Mouse (Mus musculus) urinary bladder, postnatal 14 days (tissue): ENCODE measurements around the gene Alg11.

Experiments used
- DNase-seq: peaks from one replicate; pipeline ENCODE4 v3.0.0; 2021; ENCODE audit warnings: low spot score

Gene Alg11

GRCm38 (mm10) chr8:22060446-22060889 is at the start of gene Alg11:
TSS of gene Alg11 (plus strand) at chr8:22060721.
- peak; percentile 98 for DNase-seq

GRCm38 (mm10) chr8:22013034-22013707 is 47.4 kb upstream of the Alg11 start:
- no peak for DNase-seq

- DNase-seq, result no peak
These were observed 42.8 kb upstream of the Alg11 start for GRCm38 (mm10) chr8:22017731-22018130.

- DNase-seq, result no peak
These were observed 41.0 kb upstream of the Alg11 start for GRCm38 (mm10) chr8:22019498-22019897.

GRCm38 (mm10) chr8:22022244-22022643 is 38.3 kb upstream of the Alg11 start:
- no peak for DNase-seq

GRCm38 (mm10) chr8:22025241-22025640 is 35.3 kb upstream of the Alg11 start:
- DNase-seq, result no peak

GRCm38 (mm10) chr8:22028973-22029372 is 31.5 kb upstream of the Alg11 start:
- DNase-seq, result no peak

GRCm38 (mm10) chr8:22030990-22031389 is 29.5 kb upstream of the Alg11 start:
- DNase-seq, result no peak

- DNase-seq, result no peak
These were observed 24.4 kb upstream of the Alg11 start for GRCm38 (mm10) chr8:22036137-22036536.

- DNase-seq, result no peak
These were observed 23.5 kb upstream of the Alg11 start for GRCm38 (mm10) chr8:22037022-22037421.

- peak; percentile 38 for DNase-seq
These were observed 20.9 kb upstream of the Alg11 start for GRCm38 (mm10) chr8:22039468-22040152.

- DNase-seq, result no peak
These were observed 20.4 kb upstream of the Alg11 start for GRCm38 (mm10) chr8:22040153-22040509.

GRCm38 (mm10) chr8:22042515-22042914 is 18.0 kb upstream of the Alg11 start:
- no peak for DNase-seq

GRCm38 (mm10) chr8:22043706-22044105 is 16.8 kb upstream of the Alg11 start:
- no peak for DNase-seq

GRCm38 (mm10) chr8:22047699-22048464 is 12.6 kb upstream of the Alg11 start:
- DNase-seq, result peak; percentile 60

GRCm38 (mm10) chr8:22054674-22055491 is 5.6 kb upstream of the Alg11 start:
- peak; percentile 5 for DNase-seq

GRCm38 (mm10) chr8:22055492-22055877 is 5.0 kb upstream of the Alg11 start:
- DNase-seq, result no peak

GRCm38 (mm10) chr8:22056850-22057249 is 3.7 kb upstream of the Alg11 start:
- DNase-seq, result no peak

- DNase-seq, result no peak
These were observed 2.2 kb upstream of the Alg11 start for GRCm38 (mm10) chr8:22058368-22058767.

- no peak for DNase-seq
These were observed 1.3 kb upstream of the Alg11 start for GRCm38 (mm10) chr8:22059153-22059738.

- DNase-seq, result no peak
These were observed 588 bp upstream of the Alg11 start, which contains the start of gene Atp7b for GRCm38 (mm10) chr8:22059821-22060445. TSS of gene Atp7b (minus strand) at chr8:22060305.
